Mouse (Mus musculus): ENCODE data around the gene 4933415A04Rik.

- TF ChIP-seq EP300 (IDR thresholded peaks at IDR 0.05) (0 out of 2 replicates have a peak, but pooled peaks have one; percentile 18), CTCF (IDR thresholded peaks at IDR 0.05) (peak; percentile 77)
These were observed 18.6 kb upstream of the 4933415A04Rik start for GRCm38 (mm10) chr11:43568263-43568662.

Measured in lung, postnatal 0 days (tissue).